Mouse (Mus musculus): ENCODE measurements around the gene Hdc. TPM values are rescaled to one million over a fixed set of nuclear protein-coding genes. Genes with fewer than 3 reads are reported as not detected.
A peak's percentile ranks its signal among the peaks of the same experiment; 100 is the strongest.

Hdc gene
- total and polyA plus RNA-seq, 2 experiments from 2014 or later, result 1.2 to 2.3 TPM

DNA sequence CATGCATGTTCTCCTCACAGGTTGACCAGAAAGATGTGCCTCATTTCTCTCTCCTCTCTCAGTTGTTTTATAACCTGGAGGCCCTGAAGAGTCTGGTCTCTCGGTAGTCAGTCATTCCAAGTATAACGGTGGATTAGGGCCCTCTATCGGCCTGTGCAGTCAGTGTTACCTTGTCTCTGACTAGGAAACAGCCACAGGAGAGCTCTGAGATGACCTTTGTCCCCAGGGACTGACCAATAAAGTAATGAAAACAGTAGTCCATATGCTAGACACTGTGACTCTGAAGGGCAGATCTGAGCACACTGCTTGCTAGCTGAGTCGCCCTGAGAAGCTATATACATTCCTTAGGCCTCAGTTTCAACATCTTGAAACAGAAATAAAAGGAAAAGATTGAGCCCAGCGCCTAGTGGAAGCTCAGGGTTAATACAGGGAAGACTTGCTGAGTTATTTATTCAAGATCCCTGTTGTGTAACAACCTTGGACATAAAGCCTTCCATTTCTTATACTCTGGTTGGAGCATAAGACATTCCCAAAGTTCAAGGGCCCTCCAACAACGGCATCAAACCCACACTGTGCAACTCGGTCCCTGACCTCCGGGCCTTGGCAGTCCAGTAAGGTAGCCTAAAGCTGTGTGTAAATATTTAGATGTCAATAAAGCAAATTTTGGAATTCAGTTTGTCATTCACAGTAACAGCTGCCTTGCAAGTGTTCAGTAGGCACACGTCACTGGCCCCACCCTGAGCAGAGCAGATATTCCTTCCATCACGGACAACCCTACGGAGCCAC lies 43.5 kb downstream of the Hdc start:
- no peak for TF ChIP-seq CTCF (IDR thresholded peaks at IDR 0.05; ENCODE audit: low read depth)
- DNase-seq (ENCODE audit: low spot score), result no peak
- peaks cover 6% of the 10 kb centered on the region; the same call in 1 of the 2 replicates for H3K9me3 ChIP-seq (ENCODE audit: low read length)
- ATAC-seq, result no peak
- no peak overlapping the region for H3K27ac ChIP-seq
- H3K4me2 ChIP-seq (ENCODE audit: low read depth, low read length), result no peak overlapping the region
- no peaks in the 10 kb centered on the region for H3K4me1 ChIP-seq (ENCODE audit: insufficient read depth, low read length)
- no peaks in the 10 kb centered on the region for H3K27me3 ChIP-seq (ENCODE audit: insufficient read depth, low read length)
- no peaks in the 10 kb centered on the region for H3K36me3 ChIP-seq (ENCODE audit: insufficient read depth, low read length)
- 84% methylated on average over 11 of the region's 11 CpGs for WGBS
- H3K4me3 ChIP-seq (ENCODE audit: low read length), result no peak overlapping the region
- no peak overlapping the region for H3K9ac ChIP-seq (replicated peaks; ENCODE audit: low read length)

- H3K27ac ChIP-seq, result no peak overlapping the region
- DNase-seq (ENCODE audit: low spot score) (no peak), ATAC-seq (no peak)
- no peaks in the 10 kb centered on the region for H3K27me3 ChIP-seq (ENCODE audit: insufficient read depth, low read length)
- H3K36me3 ChIP-seq (ENCODE audit: insufficient read depth, low read length), result no peaks in the 10 kb centered on the region
- WGBS, result 77% methylated on average over 4 of the region's 4 CpGs
- H3K9me3 ChIP-seq (ENCODE audit: low read length), result peaks cover 6% of the 10 kb centered on the region; the same call in 1 of the 2 replicates
- TF ChIP-seq CTCF (IDR thresholded peaks at IDR 0.05; ENCODE audit: low read depth), result no peak
- H3K9ac ChIP-seq (replicated peaks; ENCODE audit: low read length), result no peak overlapping the region
- no peak overlapping the region for H3K4me3 ChIP-seq (ENCODE audit: low read length)
- H3K4me2 ChIP-seq (ENCODE audit: low read depth, low read length), result no peak overlapping the region
- H3K4me1 ChIP-seq (ENCODE audit: insufficient read depth, low read length), result no peaks in the 10 kb centered on the region
These were observed 46.4 kb downstream of the Hdc start for GRCm38 (mm10) chr2:126572747-126573146.

DNA sequence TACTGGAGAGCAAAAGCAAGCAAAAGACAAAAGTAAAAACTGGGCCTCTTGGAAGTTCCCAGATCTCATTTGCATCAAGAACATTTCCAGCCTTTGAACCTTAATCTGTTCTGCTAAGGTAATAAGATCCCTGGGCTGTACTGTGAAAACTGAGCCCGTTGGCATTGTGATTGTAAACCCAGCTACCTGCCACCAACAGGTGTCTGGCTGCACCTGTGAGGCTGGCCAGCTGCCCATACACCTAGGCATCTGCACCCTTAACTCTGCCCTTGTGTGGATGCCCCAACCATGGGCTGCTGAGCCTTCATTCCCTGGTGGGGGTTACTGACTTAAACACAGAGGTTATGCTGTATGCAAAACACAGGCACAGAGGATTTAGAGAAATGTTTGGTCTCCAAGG lies 46.9 kb downstream of the Hdc start:
- ATAC-seq, result no peak
- Histone ChIP-seq H3K4me1 (ENCODE audit: insufficient read depth, low read length) (no peaks in the 10 kb centered on the region), H3K9ac (replicated peaks; ENCODE audit: low read length) (no peak overlapping the region), H3K4me2 (ENCODE audit: low read depth, low read length) (no peak overlapping the region), H3K27ac (no peak overlapping the region), H3K36me3 (ENCODE audit: insufficient read depth, low read length) (no peaks in the 10 kb centered on the region), H3K9me3 (ENCODE audit: low read length) (peaks cover 6% of the 10 kb centered on the region; the same call in 1 of the 2 replicates), H3K4me3 (ENCODE audit: low read length) (no peak overlapping the region), H3K27me3 (ENCODE audit: insufficient read depth, low read length) (no peaks in the 10 kb centered on the region)
- DNase-seq (ENCODE audit: low spot score), result no peak
- 79% methylated on average over 1 of the region's 1 CpGs for WGBS
- no peak for TF ChIP-seq CTCF (IDR thresholded peaks at IDR 0.05; ENCODE audit: low read depth)

DNA sequence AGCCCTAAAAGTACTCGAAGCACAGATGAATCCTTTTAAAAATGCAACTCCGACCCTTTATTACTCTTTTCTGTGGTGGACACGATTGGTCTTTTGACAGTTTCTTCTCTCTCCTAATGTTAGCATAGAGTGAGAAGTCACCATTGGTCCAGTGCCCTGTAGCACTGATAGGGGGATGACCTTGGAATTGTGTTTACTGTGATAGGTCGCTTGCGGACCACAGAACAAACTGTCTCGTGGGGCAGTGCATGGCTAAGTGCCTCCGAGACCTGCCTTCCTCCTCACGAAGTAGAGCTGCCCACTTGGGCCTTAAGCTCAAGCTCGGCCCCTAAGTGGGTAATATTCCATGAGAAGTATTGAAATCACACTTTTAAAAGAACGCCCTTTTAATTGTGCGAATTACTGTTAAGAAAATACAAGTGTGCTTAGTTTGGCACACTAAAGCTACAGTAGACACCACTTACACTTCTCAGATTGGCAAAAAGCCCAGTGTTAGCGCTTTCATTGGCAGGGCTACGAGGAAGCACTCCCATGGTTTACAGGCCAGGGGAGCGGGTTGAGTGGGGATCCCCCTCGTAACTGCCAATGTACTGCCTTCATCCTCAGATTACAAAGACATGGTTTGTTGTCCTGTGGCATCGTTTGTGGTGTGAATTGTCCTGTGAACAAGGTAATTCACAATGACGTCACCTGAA lies 55.5 kb downstream of the Hdc start:
- peak; percentile 65 for DNase-seq (ENCODE audit: low spot score)
- no peaks in the 10 kb centered on the region for H3K9me3 ChIP-seq (ENCODE audit: low read length)
- no peak overlapping the region for H3K27ac ChIP-seq
- H3K4me3 ChIP-seq (ENCODE audit: low read length), result no peak overlapping the region
- no peak overlapping the region for H3K9ac ChIP-seq (replicated peaks; ENCODE audit: low read length)
- 50% methylated on average over 17 of the region's 17 CpGs for WGBS
- ATAC-seq, result no peak
- no peaks in the 10 kb centered on the region for H3K36me3 ChIP-seq (ENCODE audit: insufficient read depth, low read length)
- H3K4me1 ChIP-seq (ENCODE audit: insufficient read depth, low read length), result no peaks in the 10 kb centered on the region
- no peaks in the 10 kb centered on the region for H3K27me3 ChIP-seq (ENCODE audit: insufficient read depth, low read length)
- TF ChIP-seq CTCF (IDR thresholded peaks at IDR 0.05; ENCODE audit: low read depth), result no peak
- H3K4me2 ChIP-seq (ENCODE audit: low read depth, low read length), result no peak overlapping the region

- Histone ChIP-seq H3K9me3 (ENCODE audit: low read length) (no peaks in the 10 kb centered on the region), H3K36me3 (ENCODE audit: insufficient read depth, low read length) (no peaks in the 10 kb centered on the region), H3K27ac (no peak overlapping the region), H3K27me3 (ENCODE audit: insufficient read depth, low read length) (no peaks in the 10 kb centered on the region), H3K4me3 (ENCODE audit: low read length) (no peak overlapping the region), H3K9ac (replicated peaks; ENCODE audit: low read length) (no peak overlapping the region), H3K4me1 (ENCODE audit: insufficient read depth, low read length) (no peaks in the 10 kb centered on the region), H3K4me2 (ENCODE audit: low read depth, low read length) (no peak overlapping the region)
- WGBS, result 94% methylated on average over 1 of the region's 1 CpGs
- TF ChIP-seq CTCF (IDR thresholded peaks at IDR 0.05; ENCODE audit: low read depth), result no peak
- no peak for ATAC-seq
- DNase-seq (ENCODE audit: low spot score), result no peak
These were observed 59.0 kb downstream of the Hdc start for GRCm38 (mm10) chr2:126560094-126560493.

DNA sequence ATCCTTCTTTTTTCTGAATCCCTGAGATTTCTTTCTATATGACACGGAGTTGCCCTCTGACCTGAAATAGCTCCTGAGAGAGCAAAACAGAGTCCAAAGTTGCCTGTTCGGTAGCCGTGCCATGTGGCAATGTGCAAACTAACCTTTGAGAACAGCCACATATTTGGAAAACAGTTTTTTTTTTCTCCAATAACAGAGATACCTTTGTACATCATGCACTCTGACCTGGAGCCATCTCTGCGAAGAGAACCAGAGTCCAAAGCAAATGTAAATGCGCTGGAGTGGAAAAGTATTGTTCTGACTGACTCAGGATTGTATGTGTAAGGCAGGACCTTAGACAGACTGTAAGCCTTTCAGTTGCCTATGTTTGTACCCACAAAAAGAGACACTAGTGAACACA lies 63.6 kb downstream of the Hdc start:
- WGBS, result 82% methylated on average over 5 of the region's 5 CpGs
- no peak overlapping the region for H3K4me2 ChIP-seq (ENCODE audit: low read depth, low read length)

More for the DNA sequence above, 63.6 kb downstream of the Hdc start:
- no peak overlapping the region for H3K27ac ChIP-seq
- H3K36me3 ChIP-seq (ENCODE audit: insufficient read depth, low read length), result no peaks in the 10 kb centered on the region
- H3K4me3 ChIP-seq (ENCODE audit: low read length), result no peak overlapping the region
- TF ChIP-seq CTCF (IDR thresholded peaks at IDR 0.05; ENCODE audit: low read depth), result no peak
- peaks cover 6% of the 10 kb centered on the region; the same call in 1 of the 2 replicates for H3K4me1 ChIP-seq (ENCODE audit: insufficient read depth, low read length)
- no peaks in the 10 kb centered on the region for H3K9me3 ChIP-seq (ENCODE audit: low read length)
- H3K9ac ChIP-seq (replicated peaks; ENCODE audit: low read length), result no peak overlapping the region
- H3K27me3 ChIP-seq (ENCODE audit: insufficient read depth, low read length), result peaks cover 10% of the 10 kb centered on the region
- DNase-seq (ENCODE audit: low spot score) (no peak), ATAC-seq (no peak)
